Mouse (Mus musculus) heart, embryonic 10.5 days (tissue): Measurements from ENCODE around the gene Ncapd3. TPM values are rescaled to one million over a fixed set of nuclear protein-coding genes. Genes with fewer than 3 reads are reported as not detected.

ENCODE experiments used
- DNase-seq: peaks from one replicate; pipeline ENCODE4 v3.0.0-alpha.2; 2017; ENCODE audit warnings: low spot score
- H3K27ac ChIP-seq: fragments of 300-500 bp; sonication (generic); 2 replicates; pipeline ENCODE4 v1.5.1; 2016; ENCODE audit warnings: mild to moderate bottlenecking
- H3K27me3 ChIP-seq: fragments of 300-500 bp; sonication (generic); 2 replicates; pipeline ENCODE4 v1.6.1; 2016; ENCODE audit warnings: mild to moderate bottlenecking; ENCODE audit not compliant: poor library complexity, insufficient read depth, severe bottlenecking
- H3K36me3 ChIP-seq: fragments of 300-500 bp; sonication (generic); 2 replicates; pipeline ENCODE4 v1.6.1; 2016; ENCODE audit warnings: mild to moderate bottlenecking, moderate library complexity
- H3K4me1 ChIP-seq: fragments of 300-500 bp; sonication (generic); 2 replicates; pipeline ENCODE4 v1.6.1; 2016; ENCODE audit warnings: mild to moderate bottlenecking
- H3K4me3 ChIP-seq: fragments of 300-500 bp; sonication (generic); 2 replicates; pipeline ENCODE4 v1.5.1; 2016; ENCODE audit warnings: mild to moderate bottlenecking, moderate library complexity
- H3K9me3 ChIP-seq: fragments of 300-500 bp; sonication (generic); 2 replicates; pipeline ENCODE4 v1.6.1; 2016; ENCODE audit warnings: mild to moderate bottlenecking, moderate library complexity
- WGBS: fragments of 180-500 bp; shearing (Covaris S2); methylation state at CpG from one replicate; pipeline ENCODE4 v1.1.7; 2016; 5-methylcytosine and 5-hydroxymethylcytosine counted together
- polyA plus RNA-seq: library from polyadenylated mRNA; unstranded; fragments of >200 nt; fragmentation: Nextera tagmentation; extraction: Ambion mirVana; gene quantifications from 2 replicates; pipeline ENCODE4 v1.2.1, GENCODE M21; 2016

The Ncapd3 gene
- polyA plus RNA-seq: 28.3 and 29.4 TPM in 2 replicates

GRCm38 (mm10) chr9:27029828-27030762, at the start of gene Ncapd3, which contains the start of gene Vps26b:
Gene Ncapd3 (plus strand): TSS chr9:27030175.
Gene Vps26b (minus strand): TSS chr9:27030065.
- Histone ChIP-seq H3K9me3 (no peaks in the 10 kb centered on the region), H3K27ac (peak within 1 kb of the TSS; percentile 89), H3K4me3 (peak within 1 kb of the TSS; percentile 75), H3K36me3 (0 out of 2 replicates have a peak, but pooled peaks cover 4% of the 10 kb centered on the region), H3K27me3 (no peaks in the 10 kb centered on the region), H3K4me1 (peaks cover 22% of the 10 kb centered on the region)
- under 1% methylated on average over 63 of the region's 80 CpGs for WGBS
- DNase-seq: peak; percentile 98

GRCm38 (mm10) chr9:26985090-26985613, 44.8 kb upstream of the Ncapd3 start:
- H3K36me3 ChIP-seq: peaks cover 61% of the 10 kb centered on the region
- WGBS: 92% methylated on average over 2 of the region's 2 CpGs
- no peak overlapping the region for H3K4me3 ChIP-seq
- DNase-seq: no peak
- no peaks in the 10 kb centered on the region for H3K9me3 ChIP-seq
- H3K4me1 ChIP-seq: no peaks in the 10 kb centered on the region
- no peaks in the 10 kb centered on the region for H3K27me3 ChIP-seq
- no peak overlapping the region for H3K27ac ChIP-seq

GRCm38 (mm10) chr9:26985668-26986277, 44.2 kb upstream of the Ncapd3 start:
- H3K9me3 ChIP-seq: no peaks in the 10 kb centered on the region
- no peaks in the 10 kb centered on the region for H3K4me1 ChIP-seq
- H3K4me3 ChIP-seq: no peak overlapping the region
- H3K36me3 ChIP-seq: peaks cover 63% of the 10 kb centered on the region
- 82% methylated on average over 6 of the region's 6 CpGs for WGBS
- no peaks in the 10 kb centered on the region for H3K27me3 ChIP-seq
- DNase-seq: no peak
- H3K27ac ChIP-seq: no peak overlapping the region

- Histone ChIP-seq H3K27me3 (no peaks in the 10 kb centered on the region), H3K27ac (no peak overlapping the region), H3K4me1 (no peaks in the 10 kb centered on the region), H3K36me3 (peaks cover 60% of the 10 kb centered on the region), H3K9me3 (no peaks in the 10 kb centered on the region), H3K4me3 (no peak overlapping the region)
- peak; percentile 56 for DNase-seq
- WGBS: 88% methylated on average over 4 of the region's 4 CpGs
Measured at GRCm38 (mm10) chr9:26990181-26990580, 39.8 kb upstream of the Ncapd3 start.

GRCm38 (mm10) chr9:26993118-26993517, 36.9 kb upstream of the Ncapd3 start:
- no peaks in the 10 kb centered on the region for H3K9me3 ChIP-seq
- no peaks in the 10 kb centered on the region for H3K4me1 ChIP-seq
- H3K27me3 ChIP-seq: no peaks in the 10 kb centered on the region
- H3K4me3 ChIP-seq: no peak overlapping the region
- peak; percentile 10 for DNase-seq
- H3K36me3 ChIP-seq: peaks cover 43% of the 10 kb centered on the region
- H3K27ac ChIP-seq: no peak overlapping the region
- 94% methylated on average over 10 of the region's 10 CpGs for WGBS

GRCm38 (mm10) chr9:26993900-26994299, 36.1 kb upstream of the Ncapd3 start:
- no peak overlapping the region for H3K27ac ChIP-seq
- H3K36me3 ChIP-seq: peaks cover 36% of the 10 kb centered on the region
- no peak overlapping the region for H3K4me3 ChIP-seq
- WGBS: 81% methylated on average over 3 of the region's 3 CpGs
- H3K9me3 ChIP-seq: no peaks in the 10 kb centered on the region
- H3K4me1 ChIP-seq: no peaks in the 10 kb centered on the region
- H3K27me3 ChIP-seq: no peaks in the 10 kb centered on the region
- DNase-seq: no peak

- DNase-seq: peak; percentile 20
- 80% methylated on average over 3 of the region's 3 CpGs for WGBS
- Histone ChIP-seq H3K36me3 (peaks cover 5% of the 10 kb centered on the region), H3K27me3 (no peaks in the 10 kb centered on the region), H3K9me3 (no peaks in the 10 kb centered on the region), H3K4me1 (peaks cover 12% of the 10 kb centered on the region), H3K27ac (no peak overlapping the region), H3K4me3 (no peak overlapping the region)
Measured at GRCm38 (mm10) chr9:26997062-26997461, 32.9 kb upstream of the Ncapd3 start.

GRCm38 (mm10) chr9:26997501-26997900, 32.5 kb upstream of the Ncapd3 start:
- Histone ChIP-seq H3K4me3 (no peak overlapping the region), H3K27ac (no peak overlapping the region), H3K36me3 (peaks cover 4% of the 10 kb centered on the region; the same call in 1 of the 2 replicates), H3K9me3 (no peaks in the 10 kb centered on the region), H3K27me3 (no peaks in the 10 kb centered on the region), H3K4me1 (peaks cover 12% of the 10 kb centered on the region)
- WGBS: 81% methylated on average over 2 of the region's 2 CpGs
- DNase-seq: peak; percentile 11

GRCm38 (mm10) chr9:26998669-26999460, 31.1 kb upstream of the Ncapd3 start:
- Histone ChIP-seq H3K9me3 (no peaks in the 10 kb centered on the region), H3K4me1 (peaks cover 12% of the 10 kb centered on the region), H3K27me3 (no peaks in the 10 kb centered on the region), H3K36me3 (peaks cover 18% of the 10 kb centered on the region), H3K27ac (peak overlapping the region; percentile 93), H3K4me3 (peak overlapping the region; percentile 80)
- 3% methylated on average over 29 of the region's 29 CpGs for WGBS
- no peak for DNase-seq

GRCm38 (mm10) chr9:26999461-27000395, 30.2 kb upstream of the Ncapd3 start, which contains the start of the genes Acad8 and Thyn1:
Gene Acad8 (minus strand): TSS chr9:26999566.
Gene Thyn1 (plus strand): TSS chr9:26999710.
- DNase-seq: peak; percentile 98
- no peaks in the 10 kb centered on the region for H3K27me3 ChIP-seq
- peaks cover 12% of the 10 kb centered on the region for H3K4me1 ChIP-seq
- peaks cover 26% of the 10 kb centered on the region for H3K36me3 ChIP-seq
- peak within 1 kb of the TSS; percentile 80 for H3K4me3 ChIP-seq
- H3K9me3 ChIP-seq: no peaks in the 10 kb centered on the region
- 2% methylated on average over 35 of the region's 35 CpGs for WGBS
- H3K27ac ChIP-seq: peak within 1 kb of the TSS; percentile 93

GRCm38 (mm10) chr9:27005231-27005630, 24.7 kb upstream of the Ncapd3 start:
- Histone ChIP-seq H3K4me3 (no peak overlapping the region), H3K9me3 (no peaks in the 10 kb centered on the region)
- 92% methylated on average over 3 of the region's 3 CpGs for WGBS

More at GRCm38 (mm10) chr9:27005231-27005630, 24.7 kb upstream of the Ncapd3 start:
- H3K27me3 ChIP-seq: no peaks in the 10 kb centered on the region
- H3K36me3 ChIP-seq: peaks cover 77% of the 10 kb centered on the region
- no peak for DNase-seq
- H3K4me1 ChIP-seq: peaks cover 10% of the 10 kb centered on the region
- no peak overlapping the region for H3K27ac ChIP-seq
